Mouse (Mus musculus): ENCODE measurements around the gene Hacd4. TPM values are rescaled to one million over a fixed set of nuclear protein-coding genes. Genes with fewer than 3 reads are reported as not detected.

Hacd4 gene
- 1.1 and 1.2 TPM in 2 replicates for polyA plus RNA-seq (2012; rRNA removed)

- TF ChIP-seq CTCF (IDR thresholded peaks at IDR 0.05; ENCODE audit: extremely low read depth, insufficient read depth, low read length) (no peak), POLR2A (IDR thresholded peaks at IDR 0.05; ENCODE audit: extremely low read depth, insufficient read depth, low read length) (no peak)
- Histone ChIP-seq H3K27ac (ENCODE audit: insufficient read depth, low read length) (no peak within 1 kb of the TSS), H3K4me3 (ENCODE audit: insufficient read depth, low read length) (peak within 1 kb of the TSS; percentile 16; the same call in 1 of the 2 replicates), H3K4me1 (ENCODE audit: control insufficient read depth, insufficient read depth, low read length) (no peaks in the 10 kb centered on the region)
Measured at GRCm38 (mm10) chr4:88438326-88438989, at the start of gene Hacd4. Hacd4 (minus strand) TSS chr4:88438928.

- no peak overlapping the region for H3K27ac ChIP-seq (ENCODE audit: insufficient read depth, low read length)
- TF ChIP-seq CTCF (IDR thresholded peaks at IDR 0.05; ENCODE audit: extremely low read depth, insufficient read depth, low read length), result no peak
- TF ChIP-seq POLR2A (IDR thresholded peaks at IDR 0.05; ENCODE audit: extremely low read depth, insufficient read depth, low read length), result no peak
- H3K4me3 ChIP-seq (ENCODE audit: insufficient read depth, low read length), result no peak overlapping the region
- H3K4me1 ChIP-seq (ENCODE audit: control insufficient read depth, insufficient read depth, low read length), result no peaks in the 10 kb centered on the region
Measured at GRCm38 (mm10) chr4:88488107-88488506, 49.4 kb upstream of the Hacd4 start.

- no peak for TF ChIP-seq CTCF (IDR thresholded peaks at IDR 0.05; ENCODE audit: extremely low read depth, insufficient read depth, low read length)
- no peak for TF ChIP-seq POLR2A (IDR thresholded peaks at IDR 0.05; ENCODE audit: extremely low read depth, insufficient read depth, low read length)
- no peak overlapping the region for H3K27ac ChIP-seq (ENCODE audit: insufficient read depth, low read length)
- no peaks in the 10 kb centered on the region for H3K4me1 ChIP-seq (ENCODE audit: control insufficient read depth, insufficient read depth, low read length)
- H3K4me3 ChIP-seq (ENCODE audit: insufficient read depth, low read length), result no peak overlapping the region
Measured at GRCm38 (mm10) chr4:88480130-88480529, 41.4 kb upstream of the Hacd4 start.

- Histone ChIP-seq H3K27ac (ENCODE audit: insufficient read depth, low read length) (no peak overlapping the region), H3K4me1 (ENCODE audit: control insufficient read depth, insufficient read depth, low read length) (no peaks in the 10 kb centered on the region), H3K4me3 (ENCODE audit: insufficient read depth, low read length) (no peak overlapping the region)
- no peak for TF ChIP-seq POLR2A (IDR thresholded peaks at IDR 0.05; ENCODE audit: extremely low read depth, insufficient read depth, low read length)
- no peak for TF ChIP-seq CTCF (IDR thresholded peaks at IDR 0.05; ENCODE audit: extremely low read depth, insufficient read depth, low read length)
Measured at GRCm38 (mm10) chr4:88478809-88479186, 40.1 kb upstream of the Hacd4 start.

DNA sequence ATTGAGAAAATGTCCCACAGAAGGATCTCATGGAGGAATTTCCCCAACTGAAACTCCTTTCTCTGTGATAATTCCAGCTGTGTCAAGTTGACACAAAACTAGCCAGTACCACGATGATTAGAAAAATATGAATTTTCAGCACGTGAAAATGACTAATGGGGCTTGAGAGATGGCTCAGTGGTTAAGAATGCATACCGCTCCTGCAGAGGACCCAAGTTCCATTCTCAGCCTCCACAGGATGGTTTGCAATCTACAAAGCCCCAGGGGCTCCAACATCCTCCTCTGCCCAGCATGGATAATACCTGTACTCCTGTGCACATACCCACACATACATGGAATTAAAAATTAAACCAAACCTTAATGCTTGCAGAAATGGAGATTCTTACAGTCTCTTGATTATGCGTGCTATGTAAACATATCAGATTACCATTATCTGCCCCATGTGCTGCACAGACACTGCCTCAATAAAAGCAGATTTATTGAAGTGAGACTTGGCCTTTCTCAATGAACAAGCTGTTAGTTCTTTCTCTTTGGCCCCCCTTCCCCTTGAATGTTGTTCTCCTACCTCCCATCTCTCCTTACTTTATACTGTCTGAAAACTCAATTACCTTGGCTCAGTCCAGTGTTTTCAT, 39.6 kb upstream of the Hacd4 start:
- H3K27ac ChIP-seq (ENCODE audit: insufficient read depth, low read length), result no peak overlapping the region
- H3K4me1 ChIP-seq (ENCODE audit: control insufficient read depth, insufficient read depth, low read length), result no peaks in the 10 kb centered on the region
- no peak for TF ChIP-seq POLR2A (IDR thresholded peaks at IDR 0.05; ENCODE audit: extremely low read depth, insufficient read depth, low read length)
- no peak for TF ChIP-seq CTCF (IDR thresholded peaks at IDR 0.05; ENCODE audit: extremely low read depth, insufficient read depth, low read length)
- no peak overlapping the region for H3K4me3 ChIP-seq (ENCODE audit: insufficient read depth, low read length)

DNA sequence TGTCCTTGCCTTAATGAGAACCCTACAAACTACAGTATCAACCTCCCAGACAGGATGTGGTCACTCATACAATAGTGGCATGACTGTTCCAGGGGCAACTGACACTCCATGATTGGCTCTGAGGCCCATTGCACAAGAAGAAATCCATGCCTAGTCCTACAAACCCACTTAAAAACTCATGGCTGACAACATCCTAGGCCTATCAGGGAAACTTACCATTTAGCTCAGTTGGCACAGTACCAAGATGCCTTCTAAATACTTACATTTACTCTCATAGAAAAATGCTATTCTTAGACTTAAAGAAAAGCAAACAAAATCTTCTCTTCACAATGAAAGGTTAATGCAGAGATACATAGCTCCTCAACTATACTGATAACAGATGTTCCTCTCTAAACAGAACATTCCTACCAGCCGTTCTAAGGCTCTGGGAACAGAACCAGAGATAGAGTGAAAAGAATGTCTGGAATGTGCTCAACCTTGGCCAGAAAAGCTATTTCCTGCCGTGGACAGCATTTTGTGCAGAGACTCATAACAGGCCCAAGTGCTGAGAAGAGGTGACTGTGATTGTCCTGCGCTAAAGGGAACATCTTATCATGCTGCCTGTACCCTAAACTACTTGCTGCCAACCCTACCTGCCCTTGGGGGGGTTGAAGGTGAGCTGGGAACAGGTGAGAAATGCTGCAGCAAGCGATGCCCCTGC, 37.9 kb upstream of the Hacd4 start:
- TF ChIP-seq POLR2A (IDR thresholded peaks at IDR 0.05; ENCODE audit: extremely low read depth, insufficient read depth, low read length) (no peak), CTCF (IDR thresholded peaks at IDR 0.05; ENCODE audit: extremely low read depth, insufficient read depth, low read length) (no peak)
- no peak overlapping the region for H3K4me3 ChIP-seq (ENCODE audit: insufficient read depth, low read length)
- no peaks in the 10 kb centered on the region for H3K4me1 ChIP-seq (ENCODE audit: control insufficient read depth, insufficient read depth, low read length)
- H3K27ac ChIP-seq (ENCODE audit: insufficient read depth, low read length), result no peak overlapping the region

GRCm38 (mm10) chr4:88476084-88476483, 37.4 kb upstream of the Hacd4 start:
- TF ChIP-seq CTCF (IDR thresholded peaks at IDR 0.05; ENCODE audit: extremely low read depth, insufficient read depth, low read length), result no peak
- TF ChIP-seq POLR2A (IDR thresholded peaks at IDR 0.05; ENCODE audit: extremely low read depth, insufficient read depth, low read length), result no peak
- H3K4me1 ChIP-seq (ENCODE audit: control insufficient read depth, insufficient read depth, low read length), result no peaks in the 10 kb centered on the region
- no peak overlapping the region for H3K27ac ChIP-seq (ENCODE audit: insufficient read depth, low read length)
- no peak overlapping the region for H3K4me3 ChIP-seq (ENCODE audit: insufficient read depth, low read length)

GRCm38 (mm10) chr4:88471528-88471927, 32.8 kb upstream of the Hacd4 start:
- Histone ChIP-seq H3K4me1 (ENCODE audit: control insufficient read depth, insufficient read depth, low read length) (no peaks in the 10 kb centered on the region), H3K4me3 (ENCODE audit: insufficient read depth, low read length) (no peak overlapping the region), H3K27ac (ENCODE audit: insufficient read depth, low read length) (no peak overlapping the region)
- no peak for TF ChIP-seq POLR2A (IDR thresholded peaks at IDR 0.05; ENCODE audit: extremely low read depth, insufficient read depth, low read length)
- TF ChIP-seq CTCF (IDR thresholded peaks at IDR 0.05; ENCODE audit: extremely low read depth, insufficient read depth, low read length), result no peak

GRCm38 (mm10) chr4:88464574-88464973, 25.8 kb upstream of the Hacd4 start:
- Histone ChIP-seq H3K4me1 (ENCODE audit: control insufficient read depth, insufficient read depth, low read length) (no peaks in the 10 kb centered on the region), H3K27ac (ENCODE audit: insufficient read depth, low read length) (no peak overlapping the region), H3K4me3 (ENCODE audit: insufficient read depth, low read length) (no peak overlapping the region)
- TF ChIP-seq POLR2A (IDR thresholded peaks at IDR 0.05; ENCODE audit: extremely low read depth, insufficient read depth, low read length), result no peak
- no peak for TF ChIP-seq CTCF (IDR thresholded peaks at IDR 0.05; ENCODE audit: extremely low read depth, insufficient read depth, low read length)

Measured in cortical plate, adult 2 months (tissue).